Mouse (Mus musculus) bone marrow, adult 2 months (tissue): Measurements from ENCODE around the gene Cytip.

Experiments
- CTCF ChIP-seq: fragments of 200-500 bp; IDR thresholded peaks from 2 replicates; pipeline ENCODE4 v1.5.1; 2011; ENCODE audit warnings: low read length, control low read depth; ENCODE audit not compliant: control insufficient read depth, insufficient read depth
- POLR2A ChIP-seq: fragments of 200-500 bp; IDR thresholded peaks from 2 replicates; pipeline ENCODE4 v1.6.1; 2011; ENCODE audit warnings: low read depth, mild to moderate bottlenecking, control low read depth, low read length, borderline replicate concordance; ENCODE audit not compliant: control insufficient read depth

- no peak for TF ChIP-seq POLR2A
- TF ChIP-seq CTCF: no peak
These were observed 16.3 kb downstream of the Cytip start for GRCm38 (mm10) chr2:58179056-58179455.
